Mouse (Mus musculus): ENCODE data around the gene Rnf213.

Gene Rnf213

DNA sequence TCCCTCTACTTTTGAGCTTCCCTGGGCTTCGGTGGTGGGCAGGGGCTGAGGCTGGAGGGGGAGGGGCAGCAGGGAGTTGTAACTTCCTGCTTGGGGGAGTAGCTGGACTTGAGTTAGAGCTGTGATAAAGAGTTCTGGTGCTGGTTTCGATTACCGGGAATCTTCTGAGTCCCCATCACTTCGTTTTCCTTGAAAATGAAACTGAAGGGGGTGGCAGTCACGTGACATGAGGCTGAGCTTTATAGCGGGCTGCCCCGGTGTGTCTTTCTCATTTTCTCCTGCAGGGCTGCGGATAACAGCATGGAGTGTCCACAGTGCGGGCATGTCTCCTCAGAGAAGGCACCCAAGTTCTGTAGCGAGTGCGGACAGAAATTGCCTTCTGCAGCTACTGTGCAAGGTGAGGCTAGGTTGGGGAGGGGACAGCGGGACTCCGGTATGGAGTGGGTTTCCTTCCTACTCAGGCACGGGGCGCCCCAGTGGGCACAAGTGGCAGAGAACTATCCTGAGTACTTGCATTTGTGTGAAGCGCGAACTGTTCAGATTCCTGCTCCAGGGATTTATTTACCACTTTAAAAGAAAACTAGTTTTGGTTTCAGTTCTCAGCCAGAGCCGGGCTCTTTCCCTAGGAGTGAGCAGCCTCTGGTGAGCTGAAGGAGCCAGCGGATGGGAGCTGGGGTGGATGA lies at the start of gene Rnf213:
Gene Rnf213, plus strand, starts transcription at position 301 of the 683 bp plus-strand sequence.
- DNase-seq (ENCODE audit: low spot score): peak; percentile 64

DNA sequence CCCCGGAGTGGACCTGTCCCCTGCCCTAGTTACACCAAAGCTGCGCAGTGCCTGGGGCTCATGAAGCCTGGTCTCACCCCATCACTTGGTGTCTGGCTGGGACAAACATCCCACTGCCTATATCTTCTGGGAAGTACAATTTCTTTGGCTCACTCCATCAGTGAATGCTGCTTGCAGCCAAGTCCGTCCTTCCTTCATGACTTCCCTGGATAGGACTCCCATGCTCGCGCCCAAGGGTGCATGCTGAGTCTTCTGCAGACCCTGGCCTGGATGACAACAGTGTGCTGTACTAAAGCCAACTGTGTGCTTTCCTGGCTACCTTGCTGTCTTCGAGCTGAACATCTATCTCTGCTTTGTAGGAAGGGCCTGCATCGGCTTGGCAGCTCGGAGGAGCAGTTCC lies 48.7 kb upstream of the Rnf213 start:
- no peak for DNase-seq (ENCODE audit: low spot score)

- no peak for DNase-seq (ENCODE audit: low spot score)
These were observed 48.0 kb upstream of the Rnf213 start for GRCm38 (mm10) chr11:119344865-119345264.

- no peak for DNase-seq (ENCODE audit: low spot score)
These were observed 45.8 kb upstream of the Rnf213 start for GRCm38 (mm10) chr11:119347125-119347524.

DNA sequence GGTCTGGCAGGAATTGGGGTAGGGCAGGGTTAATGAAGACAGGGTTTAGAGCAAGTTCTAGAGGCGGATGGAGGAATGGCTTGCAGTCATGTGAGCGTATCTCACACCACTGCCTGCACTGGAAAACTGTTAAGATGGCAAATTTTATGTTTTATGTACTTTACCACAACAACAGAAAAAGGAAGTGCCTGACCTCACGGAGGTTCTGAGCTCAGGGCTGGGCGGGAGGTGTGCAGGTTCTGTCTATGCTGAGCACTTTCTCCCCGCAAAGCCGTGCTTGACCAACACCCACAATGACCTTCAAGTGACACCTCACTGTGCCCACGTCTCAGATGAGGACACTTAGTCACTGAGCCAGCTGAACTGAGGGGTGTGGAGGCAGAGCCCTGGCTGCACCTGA lies 40.8 kb upstream of the Rnf213 start:
- DNase-seq (ENCODE audit: low spot score): no peak

GRCm38 (mm10) chr11:119353946-119354345 lies 39.0 kb upstream of the Rnf213 start:
- DNase-seq (ENCODE audit: low spot score): no peak

- DNase-seq (ENCODE audit: low spot score): peak; percentile 34
These were observed 38.0 kb upstream of the Rnf213 start for GRCm38 (mm10) chr11:119354798-119355442.

DNA sequence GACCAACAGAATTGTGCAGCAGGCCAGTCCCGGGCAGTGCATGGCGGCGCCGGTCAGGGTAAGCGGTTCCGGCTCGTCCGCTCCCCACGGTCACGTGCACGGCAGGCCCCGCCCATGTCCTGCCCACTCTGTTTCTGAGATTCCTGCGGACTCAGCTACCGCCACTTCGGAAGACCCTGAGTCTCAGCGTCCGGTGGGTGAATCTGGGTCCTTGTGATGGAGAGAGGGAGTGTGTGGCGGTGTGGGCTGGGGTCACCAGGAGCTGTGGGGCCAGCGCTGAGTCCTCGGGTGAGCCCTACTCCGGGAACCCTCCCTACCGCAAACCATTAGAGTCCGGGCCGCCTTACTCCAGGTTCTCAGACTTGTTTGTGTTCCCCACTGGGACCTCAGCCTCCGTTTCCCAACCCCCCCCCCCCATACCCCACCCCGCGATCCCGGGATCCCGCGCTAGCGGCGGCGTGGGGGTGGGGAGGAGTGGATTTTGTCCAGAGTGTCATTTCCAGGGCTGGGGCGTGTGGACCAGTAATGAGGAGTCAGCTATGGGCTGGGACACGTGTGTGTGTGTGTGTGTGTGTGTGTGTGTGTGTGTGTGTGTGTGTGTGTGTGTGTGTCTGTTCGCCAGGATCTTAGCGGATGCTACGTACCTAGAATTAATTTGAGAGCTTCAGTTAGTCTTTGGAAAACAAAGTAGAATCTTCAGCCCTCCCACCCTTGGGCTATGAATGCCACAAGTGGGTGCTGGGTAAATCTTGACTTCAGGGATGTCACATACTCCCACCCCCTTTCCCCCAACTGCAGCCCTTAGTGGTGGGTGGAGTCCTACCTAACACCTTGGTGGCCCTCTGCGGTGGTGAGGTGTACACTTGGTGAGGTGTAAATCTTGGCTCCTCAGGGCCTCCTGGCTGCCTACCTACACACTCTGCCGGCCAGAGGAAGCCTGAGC lies 37.2 kb upstream of the Rnf213 start, which contains the start of the genes Sgsh and Slc26a11:
Gene Sgsh, minus strand, starts transcription at position 94 of the 943 bp plus-strand sequence.
Gene Slc26a11, plus strand, starts transcription at position 115 of the 943 bp plus-strand sequence.
- DNase-seq (ENCODE audit: low spot score): peak; percentile 88

DNA sequence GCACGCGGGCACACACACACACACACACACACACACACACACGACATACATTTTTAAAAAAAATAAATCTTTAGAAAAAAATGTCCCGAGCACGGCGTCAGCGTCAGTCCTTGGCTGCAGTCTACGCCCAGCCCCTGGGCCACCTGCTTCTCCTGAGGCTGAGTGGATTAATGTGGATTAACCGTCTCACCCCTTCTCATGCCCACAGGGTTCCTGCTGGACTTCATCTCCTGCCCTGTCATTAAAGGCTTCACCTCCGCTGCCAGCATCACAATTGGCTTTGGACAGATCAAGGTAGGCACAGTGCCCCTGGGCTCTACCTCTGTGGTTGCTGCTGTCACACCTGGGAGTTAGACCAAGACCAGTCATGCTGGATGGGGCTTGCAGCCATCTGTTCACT lies 33.8 kb upstream of the Rnf213 start:
- DNase-seq (ENCODE audit: low spot score): no peak

DNA sequence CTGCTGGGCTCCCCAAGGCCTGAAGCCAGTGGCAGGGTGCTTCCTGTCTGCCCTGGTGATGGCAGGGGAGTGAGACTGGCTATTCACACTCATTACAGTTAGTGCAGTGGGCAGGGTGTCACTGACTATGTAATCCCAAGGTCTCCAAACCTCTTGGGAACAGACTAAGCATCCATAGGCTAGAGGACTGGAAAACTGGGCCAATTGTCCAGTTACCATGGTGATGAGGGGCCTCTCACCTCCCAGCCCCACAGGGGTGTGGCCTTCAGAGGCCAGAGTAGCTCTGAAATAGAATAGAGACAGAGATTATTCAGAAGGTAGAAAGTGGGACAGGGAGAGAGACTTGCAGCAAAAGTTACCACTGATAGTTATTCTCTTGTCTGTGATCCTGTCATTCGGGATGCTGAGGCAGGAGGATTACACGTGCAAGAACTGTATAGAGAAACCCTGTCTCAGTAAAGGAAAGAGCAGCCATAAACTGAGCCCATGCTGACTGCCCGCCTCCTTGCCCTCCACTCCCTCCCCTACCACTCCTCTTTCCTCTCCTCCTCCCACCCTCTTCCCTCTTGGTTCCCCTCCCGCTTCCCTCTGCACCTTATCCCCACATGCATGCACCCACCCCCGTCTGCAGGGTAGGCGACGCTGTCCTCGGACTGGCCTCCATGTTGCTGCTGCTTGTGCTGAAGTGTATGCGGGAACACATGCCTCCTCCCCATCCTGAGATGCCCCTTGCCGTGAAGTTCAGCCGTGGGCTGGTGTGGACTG lies 29.9 kb upstream of the Rnf213 start:
- no peak for DNase-seq (ENCODE audit: low spot score)

- peak; percentile 66 for DNase-seq (ENCODE audit: low spot score)
These were observed 29.3 kb upstream of the Rnf213 start for GRCm38 (mm10) chr11:119363534-119364145.

GRCm38 (mm10) chr11:119375425-119375824 lies 17.5 kb upstream of the Rnf213 start:
- DNase-seq (ENCODE audit: low spot score): no peak

GRCm38 (mm10) chr11:119377326-119377725 lies 15.6 kb upstream of the Rnf213 start:
- no peak for DNase-seq (ENCODE audit: low spot score)

DNA sequence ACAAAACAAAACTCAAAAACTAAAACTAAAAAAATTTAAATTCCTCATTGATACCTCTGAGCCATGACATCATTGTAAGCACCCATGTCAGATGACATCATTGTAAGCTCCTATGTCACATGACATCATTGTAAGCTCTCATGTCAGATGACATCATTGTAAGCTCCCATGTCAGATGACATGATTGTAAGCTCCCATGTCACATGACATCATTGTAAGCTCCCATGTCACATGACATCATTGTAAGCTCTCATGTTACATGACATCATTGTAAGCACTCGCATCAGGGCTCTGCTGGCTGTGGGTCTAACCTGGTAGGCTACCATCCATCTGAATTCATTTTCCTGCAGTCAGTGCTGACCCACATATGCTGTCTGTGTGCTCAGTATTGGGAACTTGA lies 14.3 kb upstream of the Rnf213 start:
- no peak for DNase-seq (ENCODE audit: low spot score)

DNA sequence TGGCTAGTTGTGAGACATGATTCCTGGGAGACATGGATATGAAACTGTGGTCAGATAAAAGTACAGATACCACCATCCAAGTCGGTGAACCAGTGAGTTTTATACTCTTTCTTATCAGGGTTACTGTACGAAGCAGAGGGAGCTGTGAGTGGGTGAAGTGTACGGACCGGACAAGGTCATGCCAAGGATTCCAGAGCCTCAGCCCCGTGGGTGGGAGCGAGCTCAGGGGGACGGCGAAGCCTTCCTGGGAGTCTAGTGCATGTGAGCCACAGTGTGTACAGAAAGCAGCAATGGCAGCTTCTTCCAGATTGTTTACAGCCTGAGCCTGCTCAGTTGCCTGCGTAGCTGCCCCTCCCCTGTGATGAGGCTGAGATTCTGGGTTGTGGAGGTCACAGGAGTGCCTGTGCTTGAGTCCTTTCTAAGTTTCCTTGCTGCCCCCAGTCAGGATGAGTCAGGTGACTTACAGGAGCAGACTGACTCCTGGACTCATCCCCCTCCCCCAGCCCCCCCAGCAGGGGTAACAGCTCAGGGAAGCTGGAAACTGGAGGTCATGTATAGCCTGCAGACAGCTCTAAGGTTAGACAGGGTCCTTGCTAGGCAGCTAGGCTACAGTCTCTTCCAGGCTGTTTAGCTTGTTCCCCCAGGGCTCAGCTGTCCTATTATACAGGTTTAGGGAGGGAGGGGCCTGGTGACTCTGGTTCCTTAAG lies 11.1 kb upstream of the Rnf213 start:
- peak; percentile 44 for DNase-seq (ENCODE audit: low spot score)

GRCm38 (mm10) chr11:119382338-119382850 lies 10.5 kb upstream of the Rnf213 start:
- no peak for DNase-seq (ENCODE audit: low spot score)

- no peak for DNase-seq (ENCODE audit: low spot score)
These were observed 8.0 kb upstream of the Rnf213 start for GRCm38 (mm10) chr11:119384904-119385303.

- DNase-seq (ENCODE audit: low spot score): peak; percentile 34
These were observed 6.6 kb upstream of the Rnf213 start for GRCm38 (mm10) chr11:119386306-119386705.

DNA sequence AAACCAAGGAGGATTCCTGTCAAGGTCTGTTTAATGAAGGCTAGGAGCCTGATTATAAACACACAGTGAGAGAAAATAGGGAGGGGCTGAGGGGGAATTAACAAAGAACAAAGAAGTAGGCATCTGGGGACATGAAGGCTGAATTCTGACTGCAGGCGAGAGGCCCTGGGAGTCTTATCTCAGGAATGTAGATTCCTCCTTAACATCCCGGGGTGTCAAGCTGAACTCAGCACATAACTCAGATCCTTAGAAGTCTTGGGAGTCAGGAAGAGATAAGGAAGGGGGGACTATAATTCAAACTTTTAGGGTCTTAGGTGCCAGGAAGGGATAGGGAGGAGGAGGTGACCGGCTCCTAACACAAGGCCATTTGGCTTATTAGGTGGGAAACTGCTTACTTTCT lies 5.6 kb upstream of the Rnf213 start:
- peak; percentile 50 for DNase-seq (ENCODE audit: low spot score)

GRCm38 (mm10) chr11:119389851-119390270 lies 3.0 kb upstream of the Rnf213 start:
- peak; percentile 75 for DNase-seq (ENCODE audit: low spot score)
